Mouse (Mus musculus): ENCODE measurements around the gene Fto. TPM values are rescaled to one million over a fixed set of nuclear protein-coding genes. Genes with fewer than 3 reads are reported as not detected.
A peak's percentile ranks its signal among the peaks of the same experiment; 100 is the strongest.

The Fto gene
- polyA plus RNA-seq, 1 experiment: 144 TPM

GRCm38 (mm10) chr8:91538892-91539291 is 225.6 kb downstream of the Fto start:
- DNase-seq (ENCODE audit: low read depth): no peak
- TF ChIP-seq CTCF (IDR thresholded peaks at IDR 0.05; ENCODE audit: borderline replicate concordance, extremely low read depth, insufficient read depth, insufficient read length): no peak

GRCm38 (mm10) chr8:91539586-91539985 is 226.3 kb downstream of the Fto start:
- TF ChIP-seq CTCF (IDR thresholded peaks at IDR 0.05; ENCODE audit: borderline replicate concordance, extremely low read depth, insufficient read depth, insufficient read length) (no peak), POLR2A (IDR thresholded peaks at IDR 0.05; ENCODE audit: borderline replicate concordance, extremely low read depth, insufficient read depth, insufficient read length, poor library complexity, severe bottlenecking) (no peak)
- no peak for DNase-seq (ENCODE audit: low read depth)

- no peak for DNase-seq (ENCODE audit: low read depth)
- TF ChIP-seq CTCF (IDR thresholded peaks at IDR 0.05; ENCODE audit: borderline replicate concordance, extremely low read depth, insufficient read depth, insufficient read length): no peak
- TF ChIP-seq POLR2A (IDR thresholded peaks at IDR 0.05; ENCODE audit: borderline replicate concordance, extremely low read depth, insufficient read depth, insufficient read length, poor library complexity, severe bottlenecking): no peak
Observed at GRCm38 (mm10) chr8:91541229-91541628, 227.9 kb downstream of the Fto start.

- TF ChIP-seq CTCF (IDR thresholded peaks at IDR 0.05; ENCODE audit: borderline replicate concordance, extremely low read depth, insufficient read depth, insufficient read length): no peak
- no peak for DNase-seq (ENCODE audit: low read depth)
Observed at GRCm38 (mm10) chr8:91545561-91545960, 232.2 kb downstream of the Fto start.

GRCm38 (mm10) chr8:91546599-91546998 is 233.3 kb downstream of the Fto start:
- DNase-seq (ENCODE audit: low read depth): no peak
- no peak for TF ChIP-seq CTCF (IDR thresholded peaks at IDR 0.05; ENCODE audit: borderline replicate concordance, extremely low read depth, insufficient read depth, insufficient read length)
- no peak for TF ChIP-seq POLR2A (IDR thresholded peaks at IDR 0.05; ENCODE audit: borderline replicate concordance, extremely low read depth, insufficient read depth, insufficient read length, poor library complexity, severe bottlenecking)

- no peak for TF ChIP-seq CTCF (IDR thresholded peaks at IDR 0.05; ENCODE audit: borderline replicate concordance, extremely low read depth, insufficient read depth, insufficient read length)
- no peak for DNase-seq (ENCODE audit: low read depth)
Observed at GRCm38 (mm10) chr8:91550131-91550530, 236.8 kb downstream of the Fto start.

- TF ChIP-seq CTCF (IDR thresholded peaks at IDR 0.05; ENCODE audit: borderline replicate concordance, extremely low read depth, insufficient read depth, insufficient read length) (no peak), POLR2A (IDR thresholded peaks at IDR 0.05; ENCODE audit: borderline replicate concordance, extremely low read depth, insufficient read depth, insufficient read length, poor library complexity, severe bottlenecking) (no peak)
- DNase-seq (ENCODE audit: low read depth): peak; percentile 27
Observed at GRCm38 (mm10) chr8:91551166-91551765, 237.9 kb downstream of the Fto start.

- TF ChIP-seq POLR2A (IDR thresholded peaks at IDR 0.05; ENCODE audit: borderline replicate concordance, extremely low read depth, insufficient read depth, insufficient read length, poor library complexity, severe bottlenecking) (no peak), CTCF (IDR thresholded peaks at IDR 0.05; ENCODE audit: borderline replicate concordance, extremely low read depth, insufficient read depth, insufficient read length) (no peak)
- peak; percentile 87 for DNase-seq (ENCODE audit: low read depth)
Observed at GRCm38 (mm10) chr8:91551775-91552538, 238.6 kb downstream of the Fto start.

GRCm38 (mm10) chr8:91552635-91553034 is 239.3 kb downstream of the Fto start:
- TF ChIP-seq CTCF (IDR thresholded peaks at IDR 0.05; ENCODE audit: borderline replicate concordance, extremely low read depth, insufficient read depth, insufficient read length): no peak
- no peak for TF ChIP-seq POLR2A (IDR thresholded peaks at IDR 0.05; ENCODE audit: borderline replicate concordance, extremely low read depth, insufficient read depth, insufficient read length, poor library complexity, severe bottlenecking)
- DNase-seq (ENCODE audit: low read depth): peak; percentile 31

GRCm38 (mm10) chr8:91553387-91553786 is 240.1 kb downstream of the Fto start:
- no peak for TF ChIP-seq POLR2A (IDR thresholded peaks at IDR 0.05; ENCODE audit: borderline replicate concordance, extremely low read depth, insufficient read depth, insufficient read length, poor library complexity, severe bottlenecking)
- no peak for TF ChIP-seq CTCF (IDR thresholded peaks at IDR 0.05; ENCODE audit: borderline replicate concordance, extremely low read depth, insufficient read depth, insufficient read length)

GRCm38 (mm10) chr8:91557041-91557587 is 243.8 kb downstream of the Fto start:
- peak; percentile 24 for DNase-seq (ENCODE audit: low read depth)
- TF ChIP-seq POLR2A (IDR thresholded peaks at IDR 0.05; ENCODE audit: borderline replicate concordance, extremely low read depth, insufficient read depth, insufficient read length, poor library complexity, severe bottlenecking): no peak
- no peak for TF ChIP-seq CTCF (IDR thresholded peaks at IDR 0.05; ENCODE audit: borderline replicate concordance, extremely low read depth, insufficient read depth, insufficient read length)

More at GRCm38 (mm10) chr8:91553387-91553786, 240.1 kb downstream of the Fto start:
- no peak for DNase-seq (ENCODE audit: low read depth)

- no peak for TF ChIP-seq POLR2A (IDR thresholded peaks at IDR 0.05; ENCODE audit: borderline replicate concordance, extremely low read depth, insufficient read depth, insufficient read length, poor library complexity, severe bottlenecking)
- no peak for TF ChIP-seq CTCF (IDR thresholded peaks at IDR 0.05; ENCODE audit: borderline replicate concordance, extremely low read depth, insufficient read depth, insufficient read length)
- DNase-seq (ENCODE audit: low read depth): no peak
Observed at GRCm38 (mm10) chr8:91558408-91558807, 245.1 kb downstream of the Fto start.

All from brain, embryonic 14.5 days (tissue).